Mouse (Mus musculus) limb, embryonic 15.5 days (tissue): Measurements from ENCODE around the gene Ros1. TPM values are rescaled to one million over a fixed set of nuclear protein-coding genes. Genes with fewer than 3 reads are reported as not detected.
A peak's percentile ranks its signal among the peaks of the same experiment; 100 is the strongest.

ENCODE experiments used
- ATAC-seq: fragments of 200-750 bp; cut with Nextera tagmentation; 2 replicates; pipeline ENCODE4 v1.8.0; 2017; ENCODE audit warnings: low read depth, moderate TSS enrichment; ENCODE audit not compliant: insufficient number of reproducible peaks, low FRiP score, low TSS enrichment
- H3K27ac ChIP-seq: fragments of 300-500 bp; sonication (generic); 2 replicates; pipeline ENCODE4 v1.5.1; 2015; ENCODE audit warnings: moderate library complexity, mild to moderate bottlenecking, inconsistent platforms
- H3K27me3 ChIP-seq: fragments of 300-500 bp; sonication (generic); 2 replicates; pipeline ENCODE4 v1.6.1; 2015; ENCODE audit warnings: inconsistent platforms
- H3K36me3 ChIP-seq: fragments of 300-500 bp; sonication (generic); 2 replicates; pipeline ENCODE4 v1.6.1; 2015; ENCODE audit warnings: inconsistent platforms
- H3K4me1 ChIP-seq: fragments of 300-500 bp; sonication (generic); 2 replicates; pipeline ENCODE4 v1.6.1; 2015; ENCODE audit warnings: inconsistent platforms
- H3K4me2 ChIP-seq: fragments of 300-500 bp; sonication (generic); 2 replicates; pipeline ENCODE4 v1.6.1; 2015; ENCODE audit warnings: mild to moderate bottlenecking, inconsistent platforms
- H3K4me3 ChIP-seq: fragments of 300-500 bp; sonication (generic); 2 replicates; pipeline ENCODE4 v1.5.1; 2015; ENCODE audit warnings: mild to moderate bottlenecking, inconsistent platforms
- H3K9ac ChIP-seq: fragments of 300-500 bp; sonication (generic); 2 replicates; pipeline ENCODE4 v1.6.1; 2015; ENCODE audit warnings: inconsistent platforms
- H3K9me3 ChIP-seq: fragments of 300-500 bp; sonication (generic); 2 replicates; pipeline ENCODE4 v1.6.1; 2016; ENCODE audit warnings: inconsistent platforms
- WGBS: fragments of 180-500 bp; shearing (Covaris S2); methylation state at CpG from one replicate; pipeline ENCODE4 v1.1.7; 2015; 5-methylcytosine and 5-hydroxymethylcytosine counted together
- polyA plus RNA-seq: library from polyadenylated mRNA; unstranded; fragments of >200 nt; fragmentation: Nextera tagmentation; extraction: Ambion mirVana; gene quantifications from 2 replicates; pipeline ENCODE4 v1.2.1, GENCODE M21; 2015

The Ros1 gene
- 0.05 and 0.06 TPM in 2 replicates for polyA plus RNA-seq

GRCm38 (mm10) chr10:52194957-52195852 is at the start of gene Ros1:
Gene Ros1 (minus strand): TSS chr10:52195244.
- no peak within 1 kb of the TSS for H3K4me3 ChIP-seq

DNA sequence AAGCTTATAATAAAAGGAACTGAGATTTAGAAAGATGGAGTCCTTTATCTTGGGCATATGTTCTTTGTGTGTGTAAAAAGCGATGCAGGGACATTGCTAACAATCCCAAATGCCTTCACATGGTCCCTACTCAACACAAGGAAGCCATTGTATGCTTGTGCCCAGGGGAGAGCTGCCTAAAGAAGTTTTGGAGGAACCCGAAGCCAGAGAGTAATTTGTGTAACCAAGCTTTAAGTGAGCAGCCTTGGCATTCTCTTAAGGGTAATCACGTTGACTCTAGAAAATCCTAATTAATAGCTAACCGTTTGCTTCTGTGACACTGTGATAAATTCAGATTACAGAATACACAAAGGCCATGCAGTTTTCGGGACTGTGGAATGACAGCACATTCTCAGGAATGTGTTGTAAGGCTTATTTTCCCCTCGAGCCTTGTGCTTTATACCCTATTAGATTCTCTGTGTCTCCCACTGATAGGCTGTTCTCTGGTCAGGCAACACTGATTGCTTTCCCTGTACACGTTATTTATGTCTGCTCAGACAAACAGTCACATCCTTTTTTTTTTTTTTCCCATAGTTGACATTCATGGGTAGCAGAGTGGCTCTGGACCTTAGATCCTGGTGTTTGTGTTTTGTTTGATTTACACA is 47.8 kb upstream of the Ros1 start:
- no peaks in the 10 kb centered on the region for H3K36me3 ChIP-seq
- no peaks in the 10 kb centered on the region for H3K4me1 ChIP-seq
- ATAC-seq: no peak
- H3K4me3 ChIP-seq: no peak overlapping the region
- no peak overlapping the region for H3K4me2 ChIP-seq
- H3K9ac ChIP-seq: no peak overlapping the region
- H3K27ac ChIP-seq: no peak overlapping the region
- no peaks in the 10 kb centered on the region for H3K9me3 ChIP-seq
- H3K27me3 ChIP-seq: no peaks in the 10 kb centered on the region
- 38% methylated on average over 7 of the region's 7 CpGs for WGBS

More at GRCm38 (mm10) chr10:52194957-52195852, at the start of gene Ros1:
- Histone ChIP-seq H3K4me1 (no peaks in the 10 kb centered on the region), H3K9me3 (no peaks in the 10 kb centered on the region), H3K9ac (no peak within 1 kb of the TSS), H3K27ac (no peak within 1 kb of the TSS), H3K4me2 (no peak within 1 kb of the TSS), H3K27me3 (no peaks in the 10 kb centered on the region), H3K36me3 (no peaks in the 10 kb centered on the region)
- 79% methylated on average over 7 of the region's 7 CpGs for WGBS
- no peak for ATAC-seq

- ATAC-seq: no peak
- Histone ChIP-seq H3K36me3 (no peaks in the 10 kb centered on the region), H3K9ac (no peak overlapping the region), H3K27me3 (no peaks in the 10 kb centered on the region), H3K9me3 (no peaks in the 10 kb centered on the region), H3K4me2 (no peak overlapping the region), H3K4me1 (no peaks in the 10 kb centered on the region), H3K4me3 (no peak overlapping the region), H3K27ac (no peak overlapping the region)
- WGBS: 81% methylated on average over 5 of the region's 5 CpGs
Observed at GRCm38 (mm10) chr10:52242015-52242414, 47.0 kb upstream of the Ros1 start.

DNA sequence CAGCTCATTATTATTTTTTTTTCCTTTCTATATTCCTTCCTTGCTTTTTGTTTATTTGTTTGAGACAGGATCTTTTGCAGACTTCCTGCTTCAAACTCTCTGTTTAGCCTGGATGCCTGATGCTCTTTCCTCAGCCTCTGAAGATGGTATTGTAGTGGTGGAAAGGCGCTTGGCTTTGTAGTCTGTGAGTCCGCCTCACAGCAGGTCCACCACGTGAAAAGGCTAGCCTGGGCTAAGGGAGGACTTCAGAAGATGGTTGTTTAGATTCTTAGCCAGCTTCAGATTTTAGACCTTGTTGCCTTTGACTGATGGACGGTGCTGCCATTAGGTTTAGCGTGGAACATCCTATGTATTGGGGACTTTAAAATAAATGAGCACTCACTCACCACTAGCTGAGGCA is 40.4 kb upstream of the Ros1 start:
- no peak for ATAC-seq
- Histone ChIP-seq H3K9ac (no peak overlapping the region), H3K4me1 (peaks cover 8% of the 10 kb centered on the region), H3K4me2 (no peak overlapping the region), H3K36me3 (no peaks in the 10 kb centered on the region), H3K4me3 (no peak overlapping the region), H3K9me3 (no peaks in the 10 kb centered on the region), H3K27me3 (no peaks in the 10 kb centered on the region), H3K27ac (no peak overlapping the region)
- 85% methylated on average over 5 of the region's 5 CpGs for WGBS

- no peak for ATAC-seq
- no peak overlapping the region for H3K9ac ChIP-seq
- H3K4me1 ChIP-seq: peaks cover 8% of the 10 kb centered on the region
- no peaks in the 10 kb centered on the region for H3K27me3 ChIP-seq
- no peaks in the 10 kb centered on the region for H3K36me3 ChIP-seq
- WGBS: 8% methylated on average over 7 of the region's 7 CpGs
- H3K27ac ChIP-seq: no peak overlapping the region
- peak overlapping the region; percentile 80 for H3K4me3 ChIP-seq
- H3K9me3 ChIP-seq: no peaks in the 10 kb centered on the region
- peak overlapping the region; percentile 86 for H3K4me2 ChIP-seq
Observed at GRCm38 (mm10) chr10:52234654-52234981, 39.6 kb upstream of the Ros1 start.

- peaks cover 8% of the 10 kb centered on the region for H3K4me1 ChIP-seq
- H3K4me2 ChIP-seq: peak overlapping the region; percentile 86
- under 1% methylated on average over 40 of the region's 40 CpGs for WGBS
- peak overlapping the region; percentile 80 for H3K27ac ChIP-seq
- peak overlapping the region; percentile 90 for H3K9ac ChIP-seq
- ATAC-seq: 0 out of 2 replicates have a peak, but pooled peaks have one; percentile 21
- H3K9me3 ChIP-seq: no peaks in the 10 kb centered on the region
- peak overlapping the region; percentile 80 for H3K4me3 ChIP-seq
- H3K36me3 ChIP-seq: no peaks in the 10 kb centered on the region
- no peaks in the 10 kb centered on the region for H3K27me3 ChIP-seq
Observed at GRCm38 (mm10) chr10:52233969-52234653, 39.1 kb upstream of the Ros1 start.

- H3K27me3 ChIP-seq: no peaks in the 10 kb centered on the region
- WGBS: under 1% methylated on average over 55 of the region's 60 CpGs
- H3K4me2 ChIP-seq: peak within 1 kb of the TSS; percentile 86
- peak; percentile 84 for ATAC-seq
- no peaks in the 10 kb centered on the region for H3K9me3 ChIP-seq
- H3K4me3 ChIP-seq: peak within 1 kb of the TSS; percentile 80
- peak within 1 kb of the TSS; percentile 80 for H3K27ac ChIP-seq
- H3K4me1 ChIP-seq: peaks cover 8% of the 10 kb centered on the region
- peak within 1 kb of the TSS; percentile 90 for H3K9ac ChIP-seq
- H3K36me3 ChIP-seq: no peaks in the 10 kb centered on the region
Observed at GRCm38 (mm10) chr10:52233301-52233968, 38.4 kb upstream of the Ros1 start, which contains the start of gene Dcbld1. Gene Dcbld1 (plus strand): TSS chr10:52233619.

- no peaks in the 10 kb centered on the region for H3K36me3 ChIP-seq
- peaks cover 8% of the 10 kb centered on the region for H3K4me1 ChIP-seq
- no peak for ATAC-seq
- no peaks in the 10 kb centered on the region for H3K27me3 ChIP-seq
- peak overlapping the region; percentile 80 for H3K4me3 ChIP-seq
- 9% methylated on average over 21 of the region's 21 CpGs for WGBS
- no peak overlapping the region for H3K9ac ChIP-seq
- H3K27ac ChIP-seq: no peak overlapping the region
- H3K4me2 ChIP-seq: peak overlapping the region; percentile 86
- H3K9me3 ChIP-seq: no peaks in the 10 kb centered on the region
Observed at GRCm38 (mm10) chr10:52232196-52233176, 37.4 kb upstream of the Ros1 start.

DNA sequence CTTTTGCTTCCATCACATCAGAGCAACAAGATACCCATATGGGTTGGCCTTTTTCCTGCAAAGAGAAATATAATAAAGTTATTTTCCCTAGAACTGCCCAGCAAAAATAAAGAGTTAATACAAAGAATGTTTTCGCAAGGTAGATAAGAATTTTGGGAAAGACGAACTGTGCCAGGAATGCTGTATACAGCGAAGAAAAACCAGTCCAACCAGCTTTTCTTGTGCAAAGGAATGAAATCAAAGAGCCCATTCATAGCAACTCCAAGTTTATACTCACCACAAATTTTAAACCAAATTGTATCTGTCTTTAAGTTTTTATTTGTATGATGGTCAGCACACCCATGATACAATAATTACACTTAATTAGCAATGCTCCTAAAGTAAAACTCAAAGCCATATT is 24.6 kb upstream of the Ros1 start:
- Histone ChIP-seq H3K36me3 (no peaks in the 10 kb centered on the region), H3K9ac (no peak overlapping the region), H3K27ac (no peak overlapping the region), H3K4me2 (no peak overlapping the region), H3K4me1 (no peaks in the 10 kb centered on the region), H3K4me3 (no peak overlapping the region), H3K27me3 (no peaks in the 10 kb centered on the region), H3K9me3 (no peaks in the 10 kb centered on the region)
- ATAC-seq: no peak
- 50% methylated on average over 3 of the region's 3 CpGs for WGBS

DNA sequence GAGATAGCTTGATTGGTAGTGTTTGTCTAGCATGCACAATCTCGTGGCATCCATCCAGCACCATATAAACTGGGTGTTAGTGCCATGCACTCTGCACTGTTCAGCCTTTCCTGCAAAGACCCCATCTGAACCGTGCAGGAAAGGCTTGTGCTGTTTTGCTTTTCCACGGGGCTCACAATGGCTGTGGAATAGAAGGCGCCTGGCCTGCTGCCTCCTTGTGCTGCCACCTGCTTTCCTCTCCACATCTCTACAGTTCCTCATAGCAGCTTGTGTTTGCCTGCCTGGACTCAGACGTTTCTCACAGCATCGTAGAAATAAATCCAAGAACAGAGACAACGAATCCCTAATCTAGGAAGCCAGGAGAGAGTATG is 22.5 kb upstream of the Ros1 start:
- Histone ChIP-seq H3K27me3 (no peaks in the 10 kb centered on the region), H3K4me3 (no peak overlapping the region), H3K4me1 (no peaks in the 10 kb centered on the region), H3K27ac (no peak overlapping the region), H3K9ac (no peak overlapping the region), H3K4me2 (no peak overlapping the region), H3K9me3 (no peaks in the 10 kb centered on the region), H3K36me3 (no peaks in the 10 kb centered on the region)
- ATAC-seq: no peak
- whole genome bisulfite sequencing: 46% methylated on average over 7 of the region's 7 CpGs
